Mouse (Mus musculus) lung, adult 2 months (tissue): ENCODE results near the gene Nln. TPM values are rescaled to one million over a fixed set of nuclear protein-coding genes. Genes with fewer than 3 reads are reported as not detected.

Experiments used
- DNase-seq: peaks from one replicate; pipeline ENCODE4 v3.0.0; 2022
- H3K4me1 ChIP-seq: fragments of 200-500 bp; 2 replicates; pipeline ENCODE4 v1.6.1; 2011; ENCODE audit warnings: low read length; ENCODE audit not compliant: control insufficient read depth, insufficient read depth
- H3K4me3 ChIP-seq: fragments of 200-500 bp; replicated peaks from 2 replicates; pipeline ENCODE3; 2011; ENCODE audit warnings: low read depth, mild to moderate bottlenecking, control low read depth, low read length; ENCODE audit errors: extremely low read depth
- CTCF ChIP-seq: fragments of 200-500 bp; IDR thresholded peaks from 2 replicates; pipeline ENCODE4 v1.5.1; 2011; ENCODE audit warnings: mild to moderate bottlenecking, low read length, control low read depth; ENCODE audit not compliant: insufficient read depth
- POLR2A ChIP-seq: fragments of 200-500 bp; IDR thresholded peaks from 2 replicates; pipeline ENCODE4 v1.6.1; 2011; ENCODE audit warnings: low read depth, mild to moderate bottlenecking, control low read depth, low read length, borderline replicate concordance; ENCODE audit errors: extremely low read depth
- WGBS: fragments of 180-500 bp; shearing (Covaris S2); methylation state at CpG from one replicate; pipeline ENCODE4 v1.1.7; 2018; 5-methylcytosine and 5-hydroxymethylcytosine counted together
- polyA plus RNA-seq: library from polyadenylated mRNA; depleted of rRNA; stranded (reverse); fragments of >200 nt; gene quantifications from 2 replicates; pipeline ENCODE4 v1.2.3, GENCODE M21; 2012; rRNA removed

Gene Nln
- 7.7 and 12.4 TPM in 2 replicates for polyA plus RNA-seq

GRCm38 (mm10) chr13:104109288-104109815 lies at the start of gene Nln, which contains the start of gene Sgtb:
Gene Nln (minus strand): TSS chr13:104109614.
Gene Sgtb (plus strand): TSS chr13:104109741.
- peak; percentile 79 for DNase-seq
- under 1% methylated on average over 34 of the region's 44 CpGs for WGBS

DNA sequence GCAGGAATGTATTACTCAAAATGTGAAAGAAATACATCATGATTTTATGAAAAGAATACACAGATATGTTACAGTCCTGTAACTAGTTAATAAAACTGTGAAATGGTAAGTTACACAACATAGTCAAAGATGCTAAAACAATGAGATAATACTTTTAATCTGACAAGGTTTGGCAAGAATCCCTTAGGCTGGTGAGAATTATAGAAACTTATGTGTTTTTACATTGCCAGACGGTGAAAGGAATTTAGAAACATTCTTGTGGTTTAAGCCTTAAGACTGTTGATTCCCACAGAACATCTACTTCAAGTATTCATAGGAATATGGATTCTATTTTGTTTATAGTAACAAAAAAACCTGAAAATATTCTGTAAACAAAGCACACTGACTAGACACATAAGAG lies 46.3 kb upstream of the Nln start:
- no peak for TF ChIP-seq CTCF
- TF ChIP-seq POLR2A: no peak
- WGBS: 67% methylated on average over 1 of the region's 1 CpGs
- no peak for DNase-seq

More at GRCm38 (mm10) chr13:104109288-104109815, at the start of gene Nln, which contains the start of gene Sgtb:
- H3K4me3 ChIP-seq: peak within 1 kb of the TSS; percentile 75
- TF ChIP-seq CTCF (no peak), POLR2A (peak; percentile 51; the same call in 1 of the 2 replicates)
- H3K4me1 ChIP-seq: no peaks in the 10 kb centered on the region

DNA sequence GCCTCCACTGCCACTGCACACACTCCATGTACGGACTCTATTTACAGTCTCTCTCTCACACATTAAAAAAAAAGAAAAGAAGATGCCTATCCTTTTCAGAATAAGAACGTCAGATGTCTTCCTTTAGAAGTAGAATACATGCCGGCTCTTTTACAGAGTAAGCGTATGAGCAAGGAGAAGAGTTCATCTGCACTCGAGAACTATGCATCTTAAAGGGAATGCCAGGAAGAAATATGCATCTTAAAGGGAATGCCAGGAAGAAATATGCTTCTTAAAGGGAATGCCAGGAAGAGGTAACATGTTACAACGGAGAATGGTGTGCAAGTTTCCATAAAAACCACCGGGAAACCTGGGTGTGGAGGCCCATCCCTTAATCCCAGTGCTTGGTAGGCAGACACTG lies 45.7 kb upstream of the Nln start:
- H3K4me3 ChIP-seq: no peak overlapping the region
- TF ChIP-seq CTCF (no peak), POLR2A (no peak)
- H3K4me1 ChIP-seq: no peaks in the 10 kb centered on the region
- DNase-seq: no peak
- WGBS: 84% methylated on average over 7 of the region's 7 CpGs

More for the DNA sequence above, 46.3 kb upstream of the Nln start:
- Histone ChIP-seq H3K4me1 (no peaks in the 10 kb centered on the region), H3K4me3 (no peak overlapping the region)

- DNase-seq: no peak
- 91% methylated on average over 5 of the region's 5 CpGs for WGBS
- no peaks in the 10 kb centered on the region for H3K4me1 ChIP-seq
- no peak for TF ChIP-seq CTCF
- TF ChIP-seq POLR2A: no peak
- no peak overlapping the region for H3K4me3 ChIP-seq
These were observed 44.8 kb upstream of the Nln start for GRCm38 (mm10) chr13:104154180-104154579.

GRCm38 (mm10) chr13:104145646-104146045 lies 36.2 kb upstream of the Nln start:
- WGBS: 86% methylated on average over 3 of the region's 3 CpGs
- H3K4me3 ChIP-seq: no peak overlapping the region
- TF ChIP-seq CTCF (no peak), POLR2A (no peak)
- DNase-seq: no peak
- no peaks in the 10 kb centered on the region for H3K4me1 ChIP-seq

- no peak overlapping the region for H3K4me3 ChIP-seq
- DNase-seq: no peak
- H3K4me1 ChIP-seq: no peaks in the 10 kb centered on the region
- WGBS: 74% methylated on average over 9 of the region's 9 CpGs
- TF ChIP-seq POLR2A (no peak), CTCF (no peak)
These were observed 35.5 kb upstream of the Nln start for GRCm38 (mm10) chr13:104144871-104145270.

- H3K4me1 ChIP-seq: no peaks in the 10 kb centered on the region
- DNase-seq: peak; percentile 76
- H3K4me3 ChIP-seq: peak overlapping the region; percentile 50
- 31% methylated on average over 13 of the region's 13 CpGs for WGBS
- TF ChIP-seq POLR2A: peak; percentile 33; the same call in 1 of the 2 replicates
- TF ChIP-seq CTCF: peak; percentile 84
These were observed 30.2 kb upstream of the Nln start for GRCm38 (mm10) chr13:104139369-104140209.

GRCm38 (mm10) chr13:104134510-104135085 lies 25.2 kb upstream of the Nln start:
- TF ChIP-seq CTCF (no peak), POLR2A (no peak)
- no peaks in the 10 kb centered on the region for H3K4me1 ChIP-seq
- no peak overlapping the region for H3K4me3 ChIP-seq
- no peak for DNase-seq
- 89% methylated on average over 4 of the region's 4 CpGs for WGBS

DNA sequence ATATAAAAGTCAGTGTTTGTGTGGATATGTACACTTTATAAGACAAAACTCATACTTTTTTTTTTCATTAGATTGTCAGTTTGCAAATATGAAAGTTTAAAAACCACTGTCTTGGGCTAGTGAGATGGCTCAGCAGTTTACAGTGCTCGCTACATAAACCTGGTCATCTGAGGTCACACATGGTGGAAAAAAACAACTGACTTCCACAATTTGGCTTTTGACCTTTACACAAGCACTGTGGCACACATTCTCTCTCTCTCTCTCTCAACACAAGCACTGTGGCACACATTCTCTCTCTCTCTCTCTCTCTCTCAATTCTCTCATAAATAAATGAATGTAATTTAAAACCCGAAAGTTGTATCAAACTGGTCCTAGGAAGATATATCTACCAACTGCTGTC lies 23.1 kb upstream of the Nln start:
- Histone ChIP-seq H3K4me3 (no peak overlapping the region), H3K4me1 (no peaks in the 10 kb centered on the region)
- TF ChIP-seq POLR2A (no peak), CTCF (no peak)
- 84% methylated on average over 2 of the region's 2 CpGs for WGBS
- DNase-seq: no peak
